Mouse (Mus musculus) left cerebral cortex, postnatal 4 days (tissue): Measurements from ENCODE around the gene Hoxa10. TPM values are rescaled to one million over a fixed set of nuclear protein-coding genes. Genes with fewer than 3 reads are reported as not detected.

ENCODE experiments used
- DNase-seq: peaks from one replicate; pipeline ENCODE4 v3.0.0-alpha.2; 2022
- intact Hi-C: fragments of 180-260 bp; cut with DNase I; formaldehyde crosslinking; loops from one replicate; pipeline ENCODE4 v1.15.1; 2025
- total RNA-seq, 2 experiments: library from RNA; stranded (reverse); gene quantifications; 2 replicates each; pipeline ENCODE4 v1.2.3; 2021

Hoxa10 gene
- total RNA-seq, 2 experiments from 2014 or later: not detected

DNA sequence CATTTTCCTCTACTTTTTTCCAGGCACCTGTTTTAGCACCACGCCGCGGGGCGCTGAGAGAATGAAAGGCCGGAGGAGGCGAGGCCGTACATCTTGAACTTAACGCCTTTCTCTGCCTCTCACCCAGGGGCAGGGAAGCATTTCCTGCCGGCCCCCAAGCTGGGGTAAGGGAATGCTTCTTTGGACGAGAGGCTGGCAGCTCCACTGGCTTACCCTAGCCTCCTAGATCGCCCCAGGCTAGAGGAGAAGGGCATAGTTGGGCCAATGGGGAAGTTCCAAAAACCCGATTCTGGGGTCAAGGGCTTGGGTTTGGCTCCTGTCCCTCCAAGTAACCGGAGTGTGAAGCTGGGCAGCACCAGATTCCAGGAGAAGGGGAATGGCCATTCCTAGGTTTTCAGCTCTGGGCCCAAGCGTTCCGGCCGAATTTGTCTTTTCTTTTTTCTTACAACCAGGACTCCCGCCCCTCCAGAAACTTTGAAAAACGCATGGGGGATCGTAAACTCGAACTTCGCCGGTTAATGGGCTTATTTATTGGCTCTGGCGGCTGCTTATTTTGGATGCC is 7.6 kb downstream of the Hoxa10 start:
- no peak for DNase-seq
- intact Hi-C loops: no loop called here

- intact Hi-C loops: no loop called here
- DNase-seq: no peak
These were observed 8.1 kb downstream of the Hoxa10 start for GRCm38 (mm10) chr6:52232568-52232965.

- intact Hi-C loops: no loop called here
- DNase-seq: no peak
These were observed 8.6 kb downstream of the Hoxa10 start for GRCm38 (mm10) chr6:52231885-52232567.

GRCm38 (mm10) chr6:52230516-52231165 is 10.0 kb downstream of the Hoxa10 start, which contains the start of gene Hoxa9:
Hoxa9 (minus strand) TSS chr6:52231089.
- intact Hi-C loops: no loop called here
- DNase-seq: no peak

DNA sequence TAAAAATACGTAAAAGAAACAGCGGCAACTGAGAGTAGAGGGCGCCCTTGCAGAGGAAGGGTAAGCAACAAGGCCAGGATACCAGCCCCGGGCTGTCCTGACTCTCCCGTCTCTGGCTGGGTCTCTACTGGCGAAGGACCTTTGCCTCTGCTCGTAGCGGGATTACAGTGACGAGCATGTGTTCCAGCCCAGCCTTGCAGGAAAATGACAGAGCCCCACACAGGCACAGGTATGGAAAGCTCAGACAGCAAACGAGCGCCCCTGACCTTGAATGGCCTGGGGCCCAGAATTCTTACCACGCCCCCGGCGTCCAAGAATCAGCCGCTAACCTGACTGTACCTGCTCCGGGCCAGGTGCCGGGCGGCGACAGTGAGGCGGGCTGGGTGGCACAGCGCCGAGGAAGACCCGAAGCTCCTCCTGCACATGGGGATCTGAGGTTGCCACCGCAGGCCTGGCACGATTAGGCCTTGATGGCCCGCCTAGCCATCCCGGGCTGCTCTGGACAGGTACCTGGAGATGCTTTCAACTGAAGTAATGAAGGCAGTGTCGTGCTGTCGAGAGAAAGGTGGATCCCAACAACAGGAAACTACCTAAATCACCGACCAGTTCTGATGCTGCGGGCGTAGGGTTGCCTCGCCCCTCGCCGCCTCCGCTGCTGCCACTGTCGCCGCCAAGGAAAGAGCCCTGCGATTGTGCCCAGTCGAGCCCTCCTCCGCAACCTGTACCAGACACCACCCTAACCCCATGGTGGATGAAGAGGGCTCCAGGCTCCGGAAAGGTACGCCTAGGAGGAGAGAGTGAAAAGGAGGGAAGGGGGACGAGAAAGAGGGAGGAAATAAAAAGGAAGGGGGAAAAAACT is 10.9 kb downstream of the Hoxa10 start:
- intact Hi-C loops: no loop called here
- no peak for DNase-seq

DNA sequence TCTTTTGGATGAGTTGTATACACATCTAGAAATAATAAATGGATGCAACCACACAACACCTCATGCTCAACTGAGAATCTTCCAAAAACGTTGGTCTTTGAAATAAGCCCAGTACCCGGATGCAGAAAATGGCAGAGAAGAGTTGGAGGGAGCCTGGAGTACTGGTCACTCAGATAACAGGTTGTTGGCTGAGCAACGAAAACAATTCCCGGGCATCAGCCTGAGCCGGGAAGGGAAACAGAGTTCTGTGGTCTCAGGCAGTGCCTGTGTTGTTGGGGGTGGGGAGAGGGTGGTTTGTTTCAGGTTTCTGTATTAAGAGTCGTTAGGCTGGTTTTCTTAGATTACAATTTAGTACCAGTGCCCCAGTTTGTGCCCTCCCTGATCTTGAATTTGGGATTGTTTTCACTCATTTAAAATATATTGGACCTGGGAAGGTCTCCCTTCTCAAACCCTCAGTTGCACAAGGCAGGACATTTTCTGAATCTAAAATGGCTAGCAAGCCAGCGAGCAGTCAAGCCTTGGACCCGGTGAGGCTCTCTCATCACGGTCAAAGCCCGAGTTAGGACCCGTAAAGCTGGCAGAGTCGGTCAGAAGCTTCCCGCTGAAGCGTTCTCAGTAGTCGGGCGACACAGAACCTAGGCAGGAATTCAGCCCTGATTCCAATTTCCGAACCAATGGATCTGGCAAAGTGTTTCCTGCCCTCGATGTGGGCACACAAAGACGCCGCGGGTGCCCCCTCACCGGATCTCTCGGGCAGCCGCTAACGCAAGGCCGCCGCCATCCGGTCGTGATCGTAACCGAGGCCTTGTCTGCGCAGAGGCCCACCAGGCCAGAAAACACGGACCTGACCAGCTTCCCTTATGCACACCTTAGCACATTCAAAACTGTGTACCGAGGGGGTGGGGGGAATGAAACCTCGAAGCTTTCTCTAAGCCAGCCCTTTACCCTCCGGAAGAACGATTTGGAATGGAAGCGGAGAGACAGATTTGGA is 11.9 kb downstream of the Hoxa10 start:
- no peak for DNase-seq
- intact Hi-C loops: no loop called here

DNA sequence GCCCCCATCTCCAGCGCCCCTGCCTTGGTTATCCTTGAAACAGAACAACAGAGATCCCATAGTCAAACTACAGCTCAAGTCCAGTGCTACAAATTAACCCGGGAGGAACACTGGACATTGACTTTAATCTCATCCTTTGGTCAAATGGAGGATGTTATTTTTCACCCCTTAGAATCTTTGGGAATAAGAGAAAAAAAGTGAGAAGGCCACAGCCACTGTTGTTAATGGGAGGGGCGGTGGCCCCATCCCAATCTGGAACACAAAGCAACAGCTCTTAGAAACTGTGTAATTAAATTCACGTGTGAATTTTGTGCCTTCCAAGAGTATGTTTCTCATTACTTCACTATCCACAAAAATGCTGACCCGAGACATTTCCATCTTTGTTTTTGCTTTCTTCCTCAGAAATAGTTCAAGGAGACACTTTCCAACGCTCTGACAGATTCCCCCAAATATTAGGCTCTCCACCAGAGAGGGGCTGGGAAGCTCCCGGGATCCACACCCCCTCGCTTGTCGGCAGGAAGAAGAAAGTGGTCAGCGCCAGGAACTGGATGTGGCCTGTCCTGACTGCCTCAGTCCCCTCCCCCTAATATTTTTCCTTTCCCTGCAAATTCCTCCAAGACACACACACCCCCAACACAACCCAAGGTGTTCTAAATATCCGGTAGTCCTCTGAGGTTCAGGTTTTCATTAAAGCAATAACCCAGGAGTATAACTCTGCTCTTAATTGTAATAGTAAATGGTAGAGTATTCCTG is 13.0 kb downstream of the Hoxa10 start:
- DNase-seq: no peak
- intact Hi-C loops: no loop called here

DNA sequence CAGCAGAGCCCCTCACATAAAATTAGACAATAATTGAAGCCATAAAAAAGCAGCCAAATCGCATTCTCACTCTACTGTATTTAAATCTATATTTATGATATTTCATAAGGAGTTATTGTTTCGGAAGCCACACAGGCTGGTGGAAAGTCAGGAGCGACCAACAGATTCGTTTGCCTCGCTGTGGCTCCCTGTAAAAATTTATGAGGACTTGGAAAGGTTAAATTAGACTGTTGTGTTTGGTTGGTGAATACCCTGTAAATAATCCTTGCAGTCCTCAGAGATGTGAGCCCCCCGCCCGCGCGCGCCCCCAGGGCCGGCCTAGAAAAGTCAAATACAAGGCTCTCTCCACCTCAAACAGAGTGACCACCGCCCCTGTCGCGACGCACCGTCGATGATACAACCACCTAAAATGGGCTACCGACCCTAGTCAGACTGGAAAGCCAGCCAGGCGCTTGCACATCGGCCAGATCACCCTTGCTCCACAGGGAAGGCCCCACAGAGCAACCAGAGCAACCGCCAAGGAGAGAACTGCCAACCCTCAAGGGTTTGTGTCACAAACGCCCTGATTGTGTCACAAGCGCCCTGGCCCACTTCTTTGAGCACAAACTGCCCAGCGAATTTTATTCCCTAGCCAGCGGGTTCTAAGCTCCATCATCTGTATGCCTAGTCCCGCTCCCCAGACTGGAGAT is 13.9 kb downstream of the Hoxa10 start:
- no peak for DNase-seq
- intact Hi-C loops: no loop called here

DNA sequence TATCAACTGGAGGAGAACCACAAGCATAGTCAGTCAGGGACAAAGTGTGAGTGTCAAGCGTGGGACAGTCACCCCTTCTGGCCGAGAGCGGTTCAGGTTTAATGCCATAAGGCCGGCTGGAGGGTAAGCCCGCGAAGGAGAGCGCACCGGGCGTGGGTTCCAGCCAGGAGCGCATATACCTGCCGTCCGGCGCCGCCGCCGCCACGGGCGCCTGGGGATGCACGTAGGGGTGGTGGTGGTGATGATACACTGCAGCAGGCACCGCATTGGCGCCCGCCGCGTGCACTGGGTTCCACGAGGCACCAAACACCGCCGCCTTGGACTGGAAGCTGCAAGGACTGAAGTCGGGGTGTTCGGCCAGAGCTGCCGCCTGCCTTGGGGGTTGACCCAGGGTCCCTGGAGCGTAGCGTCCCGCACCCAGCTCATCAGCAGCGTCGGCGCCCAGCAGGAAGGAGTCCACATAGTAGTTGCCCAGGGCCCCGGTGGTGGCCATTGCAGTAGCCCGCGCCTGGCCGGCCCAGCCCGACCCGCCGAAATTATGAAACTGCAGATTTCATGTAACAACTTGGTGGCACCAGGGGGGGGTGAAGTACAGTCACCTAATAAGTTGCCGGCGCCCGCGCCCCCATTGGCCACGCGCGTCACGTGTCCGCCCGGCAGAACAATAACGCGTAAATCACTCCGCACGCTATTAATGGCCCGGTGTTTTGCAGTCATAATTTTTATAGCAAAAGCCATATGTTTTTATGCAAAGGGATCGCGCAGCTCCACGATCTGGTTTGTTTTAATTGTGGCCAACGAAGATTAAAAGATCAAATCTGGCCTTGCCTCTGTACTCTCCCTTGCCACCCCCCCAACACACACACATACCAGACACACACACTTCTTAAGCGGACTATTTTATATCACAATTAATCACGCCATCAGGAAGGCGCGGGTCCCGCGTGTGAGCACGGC is 14.8 kb downstream of the Hoxa10 start:
- intact Hi-C loops: no loop called here

GRCm38 (mm10) chr6:52224895-52225611 is 15.6 kb downstream of the Hoxa10 start:
- no peak for DNase-seq
- intact Hi-C loops: loop anchor here (5.0 kb wide), 2 partner anchors 643 to 1053 kb away; no protein-coding TSS in a partner anchor

More for the DNA sequence above, 14.8 kb downstream of the Hoxa10 start:
- no peak for DNase-seq

DNA sequence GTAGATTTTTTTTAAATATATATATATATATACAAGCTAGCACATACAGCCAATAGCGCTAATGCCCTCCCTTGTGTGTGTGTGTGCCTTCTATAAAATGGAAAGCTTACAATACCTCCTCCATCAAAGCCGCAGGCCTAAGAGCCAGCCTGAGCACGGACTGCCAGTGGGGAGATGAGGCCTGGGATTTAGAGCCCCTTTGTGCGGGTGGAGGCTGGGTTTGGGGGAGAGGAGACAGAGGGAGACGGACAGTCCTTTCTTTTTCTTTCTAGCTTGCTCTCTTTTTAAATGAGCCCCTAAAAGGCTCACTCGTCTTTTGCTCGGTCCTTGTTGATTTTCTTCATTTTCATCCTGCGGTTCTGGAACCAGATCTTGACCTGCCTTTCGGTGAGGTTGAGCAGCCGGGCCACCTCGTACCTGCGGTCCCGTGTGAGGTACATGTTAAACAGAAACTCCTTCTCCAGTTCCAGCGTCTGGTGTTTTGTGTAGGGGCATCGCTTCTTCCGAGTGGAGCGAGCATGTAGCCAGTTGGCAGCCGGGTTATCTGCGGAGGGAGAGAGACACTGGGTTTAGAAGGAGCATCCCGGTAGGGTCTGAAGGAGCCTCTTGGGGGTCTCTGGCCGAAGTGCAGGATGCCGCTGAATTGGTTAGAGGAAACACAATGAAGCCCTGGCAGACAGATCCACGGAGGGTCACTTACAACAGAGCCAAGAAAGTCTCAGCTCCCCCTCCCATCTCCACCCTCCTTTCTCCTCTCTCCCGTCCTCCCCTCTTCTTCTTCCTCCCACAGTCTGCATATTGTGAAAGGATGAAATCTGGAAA is 16.5 kb downstream of the Hoxa10 start:
- DNase-seq: no peak
- intact Hi-C loops: loop anchor here (5.0 kb wide), 2 partner anchors 642 to 1052 kb away; no protein-coding TSS in a partner anchor

- intact Hi-C loops: loop anchor here (5.0 kb wide), 2 partner anchors 640 to 1050 kb away; no protein-coding TSS in a partner anchor
- DNase-seq: no peak
These were observed 17.9 kb downstream of the Hoxa10 start for GRCm38 (mm10) chr6:52222729-52223128.

DNA sequence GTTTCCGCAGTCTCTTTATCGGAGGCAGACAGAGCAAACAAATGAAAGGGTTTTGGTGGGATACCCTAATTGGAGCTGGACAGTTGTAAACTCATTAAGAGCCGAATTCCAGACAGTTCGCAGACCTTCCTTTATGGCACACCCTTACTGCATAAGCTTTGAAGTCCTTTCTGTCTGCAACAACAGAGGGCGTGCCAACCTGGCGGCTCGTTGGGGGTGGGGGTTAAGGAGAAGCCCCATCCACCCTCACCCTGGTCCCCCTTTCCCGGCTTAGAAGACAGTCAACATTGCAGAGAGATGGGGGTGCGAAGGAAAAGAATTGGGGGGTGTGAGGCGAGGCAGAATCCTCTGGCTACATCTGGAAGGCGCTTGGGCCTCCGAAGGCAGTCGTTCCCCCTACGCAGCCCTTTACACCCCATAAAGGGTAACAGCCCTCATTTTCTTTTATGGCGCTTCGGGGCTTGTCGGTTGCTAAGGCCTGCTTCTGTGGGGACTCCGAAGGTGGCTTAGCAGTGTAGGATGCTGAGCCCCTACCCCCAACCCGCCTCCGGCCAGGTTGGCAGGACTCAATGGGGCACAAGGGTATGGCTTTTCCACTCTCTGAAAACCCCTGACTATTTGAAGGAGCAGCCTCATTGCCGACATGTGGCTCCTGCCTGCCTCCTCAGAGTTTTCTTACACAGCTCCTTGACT is 18.5 kb downstream of the Hoxa10 start:
- intact Hi-C loops: loop anchor here (5.0 kb wide), 2 partner anchors 640 to 1050 kb away; no protein-coding TSS in a partner anchor
- peak; percentile 0 for DNase-seq

DNA sequence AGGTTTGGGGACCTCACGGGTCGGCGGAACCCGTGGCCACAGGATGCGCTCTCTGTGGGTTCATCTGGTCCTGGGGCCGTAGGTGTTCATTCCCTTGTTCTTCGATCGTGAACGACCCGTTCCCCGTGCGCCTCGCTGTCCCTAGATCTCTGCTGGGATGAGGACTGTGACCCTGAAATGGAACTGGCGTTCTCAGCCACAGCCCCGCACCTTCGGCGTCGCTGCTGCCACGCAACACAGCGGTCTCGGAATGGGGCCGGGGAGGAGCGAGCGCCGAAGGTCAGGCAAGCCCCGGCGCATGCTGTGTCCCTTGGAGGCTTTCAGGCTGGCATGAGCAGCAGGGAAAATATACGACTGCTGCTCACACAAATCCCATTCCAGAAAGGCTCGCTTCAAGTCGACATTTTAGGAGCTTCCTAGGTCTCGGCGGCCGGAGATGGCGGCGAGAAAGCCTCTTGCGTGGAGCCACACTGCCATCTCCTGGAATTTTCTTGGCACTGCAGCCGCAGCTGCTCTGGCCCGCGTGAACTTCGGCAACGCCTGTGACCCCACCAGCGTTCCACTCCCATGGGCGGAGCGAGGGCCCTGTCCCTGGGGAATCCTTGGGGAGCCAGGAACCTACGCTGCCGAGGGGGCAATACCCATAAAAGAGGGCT is 19.2 kb downstream of the Hoxa10 start, which contains the start of gene Hoxa7:
Gene Hoxa7, minus strand, starts transcription at position 518 of the 656 bp plus-strand sequence.
- intact Hi-C loops: loop anchor here (5.0 kb wide), 2 partner anchors 639 to 1049 kb away; no protein-coding TSS in a partner anchor
- peak; percentile 83 for DNase-seq
